Mouse (Mus musculus) lung, embryonic 16.5 days (tissue): ENCODE results near the gene Hmx1. TPM values are rescaled to one million over a fixed set of nuclear protein-coding genes. Genes with fewer than 3 reads are reported as not detected.
A peak's percentile ranks its signal among the peaks of the same experiment; 100 is the strongest.

Source experiments
- ATAC-seq: fragments of 200-750 bp; cut with Nextera tagmentation; 2 replicates; pipeline ENCODE4 v1.8.0; 2017; ENCODE audit warnings: low read depth, mild to moderate bottlenecking, moderate library complexity
- H3K27ac ChIP-seq: fragments of 300-500 bp; sonication (generic); 2 replicates; pipeline ENCODE4 v1.5.1; 2014; ENCODE audit warnings: mild to moderate bottlenecking, control low read depth, low read length
- H3K27me3 ChIP-seq: fragments of 300-500 bp; sonication (generic); 2 replicates; pipeline ENCODE4 v1.6.1; 2014; ENCODE audit warnings: low read depth, low read length, mixed read lengths; ENCODE audit not compliant: control insufficient read depth, insufficient read depth
- H3K36me3 ChIP-seq: fragments of 300-500 bp; sonication (generic); 2 replicates; pipeline ENCODE4 v1.6.1; 2014; ENCODE audit warnings: low read length; ENCODE audit not compliant: control insufficient read depth, insufficient read depth
- H3K4me1 ChIP-seq: fragments of 300-500 bp; sonication (generic); replicated peaks from 2 replicates; pipeline ENCODE4 v1.6.1; 2014; ENCODE audit warnings: low read length, mixed read lengths; ENCODE audit not compliant: control insufficient read depth, insufficient read depth
- H3K4me2 ChIP-seq: fragments of 300-500 bp; sonication (generic); 2 replicates; pipeline ENCODE4 v1.6.1; 2014; ENCODE audit warnings: low read depth, low read length, control low read depth
- H3K4me3 ChIP-seq: fragments of 300-500 bp; sonication (generic); 2 replicates; pipeline ENCODE4 v1.5.1; 2014; ENCODE audit warnings: mild to moderate bottlenecking, low read length, control low read depth
- H3K9ac ChIP-seq: fragments of 300-500 bp; sonication (generic); 2 replicates; pipeline ENCODE4 v1.6.1; 2014; ENCODE audit warnings: low read length, control low read depth
- H3K9me3 ChIP-seq: fragments of 300-500 bp; sonication (generic); 2 replicates; pipeline ENCODE4 v1.6.1; 2016; ENCODE audit warnings: low read length; ENCODE audit not compliant: control insufficient read depth
- WGBS: fragments of 180-500 bp; shearing (Covaris S2); extraction: QIAGEN DNeasy Blood & Tissue Kit; methylation state at CpG from one replicate; pipeline ENCODE4 v1.1.7; 2014; 5-methylcytosine and 5-hydroxymethylcytosine counted together
- polyA plus RNA-seq: library from polyadenylated mRNA; unstranded; fragments of >200 nt; fragmentation: Nextera tagmentation; extraction: Ambion mirVana; gene quantifications from 2 replicates; pipeline ENCODE4 v1.2.1, GENCODE M21; 2015

The Hmx1 gene
- polyA plus RNA-seq, 1 experiment from 2014 or later: not detected

DNA sequence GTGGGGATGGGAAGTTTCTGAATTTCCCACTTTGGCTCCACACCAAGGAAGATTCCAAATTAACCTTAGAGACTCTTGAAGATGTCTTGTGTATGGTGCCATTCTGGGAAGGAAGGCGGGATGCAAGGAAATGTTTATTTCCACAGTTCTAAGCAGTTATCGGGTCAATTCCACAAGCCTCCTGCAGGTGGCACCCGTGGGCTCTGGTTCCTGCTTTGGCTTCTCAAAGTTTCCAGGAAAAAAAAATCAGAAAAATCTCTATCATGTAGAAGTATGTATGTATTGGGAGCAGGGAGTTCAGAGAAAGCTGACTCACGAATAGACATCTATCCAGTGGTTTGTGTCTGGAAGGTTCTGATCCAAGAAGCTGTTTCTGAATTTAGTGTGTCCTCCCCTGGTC lies 9.1 kb upstream of the Hmx1 start:
- H3K9ac ChIP-seq: no peak overlapping the region
- H3K9me3 ChIP-seq: no peaks in the 10 kb centered on the region
- no peaks in the 10 kb centered on the region for H3K4me1 ChIP-seq
- H3K4me2 ChIP-seq: no peak overlapping the region
- H3K4me3 ChIP-seq: no peak overlapping the region
- under 1% methylated on average over 4 of the region's 4 CpGs for WGBS
- H3K27me3 ChIP-seq: peaks cover 73% of the 10 kb centered on the region
- no peak overlapping the region for H3K27ac ChIP-seq
- no peak for ATAC-seq
- H3K36me3 ChIP-seq: no peaks in the 10 kb centered on the region

DNA sequence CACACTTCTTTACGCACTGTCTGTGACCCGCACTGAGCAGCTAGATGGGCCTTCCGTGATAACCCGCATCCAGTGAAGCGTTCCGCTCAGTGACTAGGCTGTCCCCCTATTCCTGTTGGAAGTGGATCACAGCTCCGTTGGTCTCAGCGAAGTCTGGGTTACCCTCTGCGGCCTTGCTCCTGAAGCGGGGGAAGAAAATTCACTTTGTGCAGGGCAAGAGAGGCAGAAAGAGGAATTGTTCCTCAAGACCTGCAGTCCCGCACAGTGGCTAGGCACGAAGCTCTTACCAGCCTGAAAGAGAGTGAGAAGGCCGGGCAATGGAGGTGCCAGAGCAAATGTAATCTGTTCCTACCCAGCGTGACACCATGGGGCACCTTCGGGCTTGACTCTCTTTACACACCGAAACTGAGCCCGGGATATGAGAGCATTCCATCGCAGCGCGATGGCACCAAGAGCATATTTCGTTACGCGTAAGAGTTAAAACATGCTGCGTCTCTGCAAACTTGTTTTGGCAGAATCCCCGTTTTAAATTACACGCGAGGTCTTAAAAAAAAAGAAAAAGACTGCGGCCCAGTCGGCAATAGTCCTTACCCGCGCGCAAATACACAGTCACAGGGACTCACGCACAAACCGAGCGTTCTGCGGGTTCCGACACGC lies 946 bp upstream of the Hmx1 start:
- peaks cover 11% of the 10 kb centered on the region for H3K4me1 ChIP-seq
- ATAC-seq: no peak
- H3K9ac ChIP-seq: no peak overlapping the region
- peaks cover 99% of the 10 kb centered on the region for H3K27me3 ChIP-seq
- H3K27ac ChIP-seq: no peak overlapping the region
- peak overlapping the region; percentile 55 for H3K4me3 ChIP-seq
- WGBS: 2% methylated on average over 38 of the region's 38 CpGs
- H3K36me3 ChIP-seq: no peaks in the 10 kb centered on the region
- H3K9me3 ChIP-seq: no peaks in the 10 kb centered on the region
- H3K4me2 ChIP-seq: peak overlapping the region; percentile 70

DNA sequence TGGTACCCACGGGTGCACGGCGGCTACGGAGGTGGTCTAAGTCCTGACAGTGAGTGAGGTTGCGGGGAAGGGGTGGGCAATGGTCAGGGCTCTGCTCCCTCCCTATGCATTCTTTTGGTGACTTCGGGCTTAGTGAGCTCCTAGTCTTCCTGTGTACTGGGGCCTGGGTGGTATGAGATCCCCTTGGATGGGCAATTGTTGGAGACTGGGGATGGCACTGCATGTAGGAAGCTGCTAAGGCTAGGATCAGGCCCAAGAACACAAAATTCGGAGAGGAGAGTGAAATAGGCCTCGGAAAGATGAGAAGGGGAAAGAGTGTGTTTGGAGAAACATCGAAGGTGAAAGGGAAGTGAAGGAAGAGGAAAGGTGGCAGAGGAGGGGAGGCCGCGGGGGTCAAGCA lies 533 bp downstream of the Hmx1 start:
- Histone ChIP-seq H3K4me3 (peak overlapping the region; percentile 55), H3K9ac (no peak overlapping the region), H3K4me2 (no peak overlapping the region), H3K27ac (no peak overlapping the region), H3K4me1 (peaks cover 11% of the 10 kb centered on the region), H3K9me3 (no peaks in the 10 kb centered on the region), H3K27me3 (peaks cover 99% of the 10 kb centered on the region), H3K36me3 (no peaks in the 10 kb centered on the region)
- WGBS: 5% methylated on average over 11 of the region's 11 CpGs
- ATAC-seq: no peak

DNA sequence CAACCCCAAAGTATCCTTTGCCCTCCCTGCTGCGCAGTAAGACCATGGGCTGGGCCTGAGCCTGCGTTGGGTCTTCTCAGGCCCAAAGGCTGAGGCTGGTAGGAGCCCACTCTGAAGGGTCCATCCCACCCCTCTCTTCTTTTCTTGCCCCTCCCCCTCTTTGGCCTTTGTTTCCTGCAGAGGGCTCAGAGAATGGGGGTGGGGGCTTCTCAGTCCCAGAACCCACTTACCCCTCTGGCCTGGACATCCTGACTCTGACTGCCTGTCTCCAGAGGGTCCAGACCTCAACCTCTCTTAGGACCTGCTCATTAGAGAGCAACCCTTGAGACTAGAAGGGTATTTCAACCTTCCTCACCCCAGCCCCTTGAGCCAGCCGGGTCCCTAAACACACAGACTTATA lies 1.0 kb downstream of the Hmx1 start:
- Histone ChIP-seq H3K27me3 (peaks cover 99% of the 10 kb centered on the region), H3K4me1 (peaks cover 11% of the 10 kb centered on the region), H3K9ac (no peak overlapping the region), H3K4me2 (no peak overlapping the region), H3K9me3 (no peaks in the 10 kb centered on the region), H3K36me3 (no peaks in the 10 kb centered on the region), H3K4me3 (no peak overlapping the region), H3K27ac (no peak overlapping the region)
- ATAC-seq: no peak
- WGBS: 22% methylated on average over 3 of the region's 3 CpGs

DNA sequence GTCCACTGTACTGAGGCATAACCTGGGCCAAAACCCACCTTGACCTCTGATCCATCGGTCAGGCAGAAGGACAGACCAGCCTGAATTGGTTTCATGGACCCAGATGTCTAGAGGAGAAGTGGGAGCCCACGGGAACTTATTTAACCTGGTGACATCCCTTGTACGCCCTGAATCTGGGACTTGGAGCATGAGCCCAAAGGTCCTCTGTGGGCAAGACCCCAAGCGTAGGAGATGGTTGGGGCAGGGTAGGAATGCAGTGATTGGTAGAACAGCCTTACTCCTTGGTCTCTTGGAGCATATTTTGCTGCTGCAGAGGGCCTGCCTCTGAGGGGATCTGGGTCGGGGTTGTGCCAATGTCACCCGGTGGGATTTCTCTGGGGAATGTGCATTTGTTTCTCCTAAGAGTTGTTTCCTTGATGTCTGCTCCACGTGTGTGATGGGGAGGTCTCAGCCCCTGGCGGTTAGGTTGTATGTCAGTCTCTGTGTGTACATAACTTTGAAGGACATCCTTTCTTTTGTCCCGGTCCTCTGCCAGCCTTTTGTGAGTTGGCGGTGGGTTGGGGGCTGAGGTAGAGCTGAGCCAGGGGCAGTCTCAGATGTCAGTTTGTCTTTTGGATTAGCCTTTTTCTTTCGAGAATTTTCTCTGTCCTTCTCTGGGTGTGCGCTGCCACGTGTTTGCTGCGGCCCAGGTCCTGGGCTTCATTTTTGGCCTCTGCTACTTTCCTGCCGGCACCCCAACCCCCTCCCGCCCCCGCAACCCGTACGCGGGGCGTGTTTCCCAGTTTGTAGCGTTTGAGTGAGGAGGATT lies 2.1 kb downstream of the Hmx1 start:
- no peak for ATAC-seq
- WGBS: 3% methylated on average over 22 of the region's 22 CpGs
- Histone ChIP-seq H3K9ac (no peak overlapping the region), H3K36me3 (no peaks in the 10 kb centered on the region), H3K9me3 (no peaks in the 10 kb centered on the region), H3K27me3 (peaks cover 99% of the 10 kb centered on the region), H3K4me1 (peaks cover 11% of the 10 kb centered on the region), H3K27ac (no peak overlapping the region), H3K4me3 (peak overlapping the region; percentile 45; the same call in 1 of the 2 replicates), H3K4me2 (peak overlapping the region; percentile 60)

DNA sequence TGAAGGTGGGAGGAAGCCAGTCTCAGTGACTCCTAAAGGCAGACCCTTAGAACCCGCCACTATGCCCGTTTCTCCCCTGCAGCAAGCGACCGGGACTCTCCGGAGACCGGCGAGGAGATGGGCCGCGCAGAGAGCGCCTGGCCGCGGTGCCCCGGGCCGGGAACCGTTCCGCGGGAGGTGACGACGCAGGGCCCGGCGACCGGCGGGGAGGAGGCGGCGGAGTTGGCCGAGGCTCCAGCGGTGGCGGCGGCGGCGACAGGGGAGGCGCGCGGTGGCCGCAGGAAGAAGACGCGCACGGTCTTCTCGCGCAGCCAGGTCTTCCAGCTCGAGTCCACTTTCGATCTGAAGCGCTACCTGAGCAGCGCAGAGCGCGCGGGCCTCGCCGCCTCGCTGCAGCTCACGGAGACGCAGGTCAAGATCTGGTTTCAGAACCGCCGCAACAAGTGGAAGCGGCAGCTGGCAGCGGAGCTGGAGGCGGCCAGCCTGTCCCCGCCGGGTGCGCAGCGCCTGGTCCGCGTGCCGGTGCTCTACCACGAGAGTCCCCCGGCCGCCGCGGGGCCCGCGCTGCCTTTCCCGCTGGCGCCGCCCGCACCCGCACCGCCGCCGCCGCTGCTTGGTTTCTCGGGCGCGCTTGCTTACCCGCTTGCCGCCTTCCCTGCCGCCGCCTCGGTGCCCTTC lies 2.9 kb downstream of the Hmx1 start:
- Histone ChIP-seq H3K27me3 (peaks cover 96% of the 10 kb centered on the region), H3K36me3 (no peaks in the 10 kb centered on the region), H3K4me3 (peak overlapping the region; percentile 45), H3K9me3 (no peaks in the 10 kb centered on the region), H3K4me2 (peak overlapping the region; percentile 60), H3K9ac (no peak overlapping the region), H3K4me1 (peaks cover 11% of the 10 kb centered on the region), H3K27ac (no peak overlapping the region)
- WGBS: under 1% methylated on average over 75 of the region's 88 CpGs
- ATAC-seq: no peak

DNA sequence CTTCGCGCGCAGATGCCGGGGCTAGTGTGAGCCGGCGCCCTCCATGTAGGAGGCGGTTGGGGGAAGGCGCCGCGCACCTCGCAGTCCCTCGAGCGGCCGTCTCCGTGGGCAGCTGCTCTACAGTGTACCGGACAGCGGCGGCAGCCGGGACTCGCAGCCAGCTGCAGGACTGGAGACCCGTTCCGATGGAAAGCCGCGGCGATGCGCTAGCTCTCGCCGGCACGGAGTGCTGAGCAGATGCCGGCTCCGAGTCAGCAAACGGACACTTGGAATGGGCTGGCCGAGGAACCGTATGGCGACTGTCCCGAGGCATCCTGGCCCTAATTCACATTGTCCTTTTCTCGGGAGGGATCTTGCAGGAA lies 3.4 kb downstream of the Hmx1 start:
- Histone ChIP-seq H3K4me1 (peaks cover 11% of the 10 kb centered on the region), H3K4me3 (peak overlapping the region; percentile 45), H3K9ac (no peak overlapping the region), H3K27me3 (peaks cover 96% of the 10 kb centered on the region), H3K36me3 (no peaks in the 10 kb centered on the region), H3K4me2 (peak overlapping the region; percentile 60), H3K27ac (no peak overlapping the region), H3K9me3 (no peaks in the 10 kb centered on the region)
- under 1% methylated on average over 37 of the region's 37 CpGs for WGBS
- no peak for ATAC-seq

DNA sequence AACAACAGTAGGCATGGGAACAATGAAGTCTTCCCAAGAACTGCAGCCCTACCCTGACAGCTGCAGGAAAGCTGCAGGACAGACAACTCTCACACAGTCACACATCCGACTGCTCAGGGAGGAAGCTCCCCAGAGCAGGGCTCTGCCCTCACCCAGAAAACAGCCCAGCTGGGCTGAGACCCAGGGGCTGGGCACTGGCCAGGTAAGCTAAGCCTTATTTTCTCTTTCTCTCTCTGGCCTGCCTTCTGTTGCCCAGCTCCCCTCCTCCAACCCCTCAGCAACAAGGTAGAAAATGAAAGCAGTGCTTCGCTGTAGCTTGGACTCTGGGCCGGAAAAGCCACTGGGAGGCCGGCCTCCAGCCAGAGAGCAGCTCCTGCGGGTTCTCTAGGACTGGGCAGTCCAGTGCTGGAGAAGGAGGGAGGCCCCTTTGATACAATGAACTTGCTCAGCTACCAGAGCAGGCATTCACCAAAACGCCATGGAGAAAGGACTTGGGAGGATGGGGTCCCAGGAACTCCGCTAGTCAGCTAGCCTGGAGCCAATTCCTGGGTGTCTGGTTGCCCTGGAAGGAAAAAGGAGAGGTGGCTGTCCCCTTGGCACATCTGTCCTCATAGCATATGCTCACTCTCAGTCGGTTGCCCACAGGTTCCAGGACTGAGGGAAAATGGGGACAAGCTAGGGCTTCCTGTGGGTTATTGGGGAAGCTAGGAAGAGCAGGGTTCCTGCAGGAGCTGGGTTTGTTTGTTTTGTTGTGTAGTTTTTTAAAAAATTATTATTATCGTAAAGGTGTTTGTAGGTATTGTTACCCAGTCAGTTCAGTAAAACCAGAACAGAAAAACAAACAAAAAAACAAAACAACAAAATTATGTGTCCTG lies 6.9 kb downstream of the Hmx1 start:
- peak overlapping the region; percentile 19; the same call in 1 of the 2 replicates for H3K4me2 ChIP-seq
- H3K36me3 ChIP-seq: no peaks in the 10 kb centered on the region
- peaks cover 96% of the 10 kb centered on the region for H3K27me3 ChIP-seq
- H3K4me3 ChIP-seq: no peak overlapping the region
- H3K4me1 ChIP-seq: peaks cover 12% of the 10 kb centered on the region
- no peak overlapping the region for H3K9ac ChIP-seq
- no peak overlapping the region for H3K27ac ChIP-seq
- H3K9me3 ChIP-seq: no peaks in the 10 kb centered on the region
- no peak for ATAC-seq
- WGBS: 8% methylated on average over 9 of the region's 9 CpGs
